Mouse (Mus musculus) brain, embryonic 18.5 days (tissue): ENCODE results near the gene Aqp6.

Source experiments
- DNase-seq: peaks from one replicate; pipeline ENCODE4 v3.0.0-alpha.2; 2012; ENCODE audit warnings: low read depth, low spot score

Aqp6 gene

DNA sequence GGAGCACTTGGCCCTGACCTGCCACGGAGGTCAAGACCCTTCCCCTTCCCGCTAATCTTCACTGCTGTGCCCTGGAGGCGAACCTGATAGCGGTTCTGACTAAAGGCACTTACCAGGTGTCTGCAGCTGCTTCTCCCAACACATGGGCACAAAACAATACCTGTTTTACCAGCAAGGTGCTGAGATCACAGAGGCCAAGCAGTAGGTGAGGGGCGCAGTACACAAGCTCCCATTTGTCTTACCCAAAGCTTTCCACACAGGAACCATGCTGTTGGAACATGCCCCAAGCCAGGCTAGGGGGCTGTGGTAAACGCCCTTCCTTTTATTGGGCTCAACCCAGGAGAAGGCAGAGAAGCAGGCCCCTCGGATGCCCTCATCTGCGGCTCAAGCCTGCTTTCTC is 3.6 kb upstream of the Aqp6 start:
- no peak for DNase-seq

DNA sequence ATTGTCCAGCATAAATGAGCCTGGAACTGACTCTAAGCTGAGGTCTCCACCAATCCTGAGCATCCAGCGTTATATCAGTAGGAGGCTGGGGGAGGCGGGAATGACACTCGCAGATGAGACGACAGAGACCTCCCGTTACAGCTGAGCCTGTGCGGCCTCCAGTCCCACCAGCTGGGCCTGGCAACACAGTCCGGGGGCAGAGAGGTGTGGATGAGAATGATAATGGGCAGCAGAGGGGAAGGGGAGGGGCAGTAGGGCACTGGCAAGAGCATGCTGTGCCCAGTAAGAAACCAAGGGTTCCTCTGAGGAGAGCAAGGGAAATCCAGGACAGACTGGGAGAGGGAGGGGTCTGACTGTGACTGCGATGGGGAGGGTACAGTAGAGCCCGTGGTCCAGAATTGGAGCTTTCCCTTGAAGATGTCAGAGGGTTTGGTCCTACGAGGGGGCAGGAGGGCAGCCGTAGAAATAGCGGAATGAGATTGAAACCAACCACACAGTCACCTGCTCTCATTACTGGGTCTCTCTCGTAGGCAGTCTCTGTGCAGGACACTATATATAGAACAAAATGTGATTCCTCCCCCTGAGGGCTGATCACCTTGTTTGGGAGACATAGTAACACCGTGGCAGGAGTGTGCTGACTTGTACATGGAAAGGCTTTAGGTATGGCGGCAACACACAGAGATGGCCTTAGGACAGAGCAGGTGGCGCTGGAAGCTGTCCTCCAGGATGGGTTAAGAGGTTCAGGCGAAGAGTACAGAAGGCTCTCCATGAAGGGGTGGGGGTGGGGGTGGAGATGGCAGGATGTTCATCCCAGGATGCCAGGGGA is 1.7 kb upstream of the Aqp6 start:
- no peak for DNase-seq

DNA sequence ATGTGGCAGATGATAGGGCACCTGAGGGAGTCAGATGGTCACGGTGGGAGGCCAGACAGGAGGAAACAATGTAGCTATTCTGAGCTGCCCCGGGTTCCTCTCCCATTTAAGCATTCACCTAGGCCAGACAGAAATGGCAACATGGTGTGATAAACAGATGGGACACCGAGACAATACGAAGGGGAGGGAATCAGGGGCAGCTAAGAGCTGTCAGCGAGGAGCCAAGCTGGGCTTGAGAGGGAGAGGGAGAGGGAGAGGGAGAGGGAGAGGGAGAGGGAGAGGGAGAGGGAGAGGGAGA is 572 bp downstream of the Aqp6 start:
- DNase-seq = no peak

DNA sequence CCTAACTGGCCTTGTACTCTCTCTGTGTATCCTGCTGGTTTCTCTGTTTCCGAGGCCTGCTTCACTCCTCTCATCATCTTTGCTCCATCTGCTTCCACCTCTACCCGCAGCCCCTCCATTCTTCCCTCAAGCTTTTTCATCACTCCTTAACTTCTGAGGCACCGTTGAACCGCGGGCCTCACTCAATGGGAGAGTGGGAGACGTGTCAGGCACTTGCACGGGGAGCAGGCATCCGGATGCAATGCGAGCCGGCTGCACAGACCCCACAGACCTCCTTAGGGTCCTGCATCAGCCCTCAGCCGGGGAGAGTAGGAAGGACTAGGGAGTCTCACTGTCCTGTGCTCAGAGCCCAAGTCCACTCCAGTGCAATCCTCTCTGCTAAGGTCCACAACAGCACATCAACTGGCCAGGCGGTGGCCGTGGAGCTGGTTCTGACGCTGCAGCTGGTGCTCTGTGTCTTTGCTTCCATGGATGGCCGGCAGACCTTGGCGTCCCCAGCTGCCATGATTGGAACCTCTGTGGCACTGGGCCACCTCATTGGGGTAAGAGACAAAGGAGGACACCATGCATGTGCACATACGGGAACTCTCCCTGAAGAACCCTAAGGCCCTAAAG is 1.1 kb downstream of the Aqp6 start:
- DNase-seq = no peak

DNA sequence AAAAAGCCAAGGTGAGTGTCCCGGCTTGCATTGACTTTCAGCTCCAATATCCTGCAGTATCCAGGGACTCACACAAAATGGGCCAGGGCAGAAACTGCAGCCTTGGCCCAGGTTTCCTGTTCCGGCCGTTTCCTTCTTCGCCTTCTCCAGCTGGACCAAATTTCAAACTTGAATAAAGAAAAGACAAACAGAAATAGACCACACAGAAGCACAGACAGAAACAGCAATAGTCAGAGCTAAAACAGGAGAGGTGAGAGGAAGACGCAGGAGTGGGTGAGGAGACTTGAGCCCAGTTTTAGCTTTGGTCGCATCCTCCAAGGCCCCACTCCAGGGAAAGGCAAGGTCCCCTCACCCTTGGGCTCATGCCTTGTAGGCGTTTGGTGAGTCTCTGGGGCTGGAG is 2.0 kb downstream of the Aqp6 start:
- no peak for DNase-seq

DNA sequence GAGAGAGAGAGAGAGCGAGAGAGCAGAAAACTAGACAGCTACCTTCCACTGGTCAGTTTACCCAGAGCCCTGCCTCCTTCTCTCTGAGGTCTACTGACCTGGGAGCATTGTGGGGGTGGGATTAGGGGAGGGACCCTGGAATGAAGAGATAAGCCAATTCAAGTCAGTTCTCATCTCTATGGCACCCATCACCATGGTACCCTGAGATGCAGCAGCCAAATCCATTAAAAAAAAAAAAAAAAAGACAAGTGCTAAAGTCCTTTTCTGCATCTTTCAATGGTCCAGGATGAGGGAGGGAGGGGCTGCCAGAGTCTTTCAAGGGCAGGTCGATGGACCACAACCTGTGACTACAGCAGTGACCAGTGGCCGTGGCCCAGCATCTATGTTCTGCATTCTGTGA is 4.4 kb downstream of the Aqp6 start:
- peak; percentile 26 for DNase-seq

DNA sequence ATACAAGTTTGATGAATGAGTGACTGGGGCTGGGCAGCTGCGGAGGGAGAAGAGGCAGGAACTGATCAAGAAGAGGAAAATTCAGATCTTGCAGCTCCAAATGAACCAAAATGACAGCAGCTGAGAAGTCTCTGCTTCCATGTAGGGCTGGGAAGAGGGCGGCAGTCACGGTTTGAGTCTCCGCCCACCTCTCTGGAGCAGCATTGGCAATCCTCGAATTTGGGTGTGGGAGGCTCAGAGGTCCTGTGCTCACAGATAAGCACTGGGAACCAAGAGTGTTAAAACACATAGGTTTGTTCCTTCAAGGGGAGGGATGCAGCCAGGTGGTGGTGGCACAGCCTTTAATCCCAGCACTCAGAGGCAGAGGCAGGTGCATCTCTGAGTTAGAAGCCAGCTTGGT is 5.3 kb downstream of the Aqp6 start:
- DNase-seq = no peak

DNA sequence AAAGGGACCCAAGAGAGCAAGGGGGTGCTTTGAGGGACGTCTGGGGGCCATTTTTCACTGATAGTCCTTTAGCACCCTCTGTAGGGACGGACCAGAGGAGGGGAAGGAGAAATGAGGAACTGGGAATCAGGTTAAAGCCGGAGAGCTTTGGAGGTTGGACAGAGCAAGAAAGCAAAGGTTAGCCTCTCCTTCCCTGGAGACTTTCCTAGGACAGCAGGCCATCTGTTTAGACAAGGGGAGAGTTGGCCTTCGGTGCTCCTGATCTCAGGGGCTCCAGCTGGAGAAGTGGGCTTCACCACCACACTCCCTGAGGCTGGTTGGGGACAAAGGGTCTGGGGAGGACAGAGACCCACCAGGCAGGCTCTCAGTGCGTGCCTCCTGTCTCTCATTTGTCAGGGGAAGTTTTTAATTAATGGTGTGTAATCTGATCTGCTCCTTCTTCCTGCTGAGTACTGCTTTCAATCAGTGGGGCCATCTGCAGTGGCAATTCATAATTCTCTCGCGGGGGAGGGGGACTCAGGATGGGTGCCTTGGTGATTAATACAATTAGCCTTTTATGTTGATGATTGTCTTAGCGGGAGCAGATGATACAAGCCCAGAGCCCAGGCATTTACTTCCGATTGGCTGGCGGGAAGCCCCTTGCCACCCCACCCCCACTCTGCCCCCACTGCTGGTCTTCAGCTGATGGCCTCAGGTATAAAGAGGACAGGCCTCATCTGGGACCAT is 6.4 kb downstream of the Aqp6 start:
- peak; percentile 22 for DNase-seq

DNA sequence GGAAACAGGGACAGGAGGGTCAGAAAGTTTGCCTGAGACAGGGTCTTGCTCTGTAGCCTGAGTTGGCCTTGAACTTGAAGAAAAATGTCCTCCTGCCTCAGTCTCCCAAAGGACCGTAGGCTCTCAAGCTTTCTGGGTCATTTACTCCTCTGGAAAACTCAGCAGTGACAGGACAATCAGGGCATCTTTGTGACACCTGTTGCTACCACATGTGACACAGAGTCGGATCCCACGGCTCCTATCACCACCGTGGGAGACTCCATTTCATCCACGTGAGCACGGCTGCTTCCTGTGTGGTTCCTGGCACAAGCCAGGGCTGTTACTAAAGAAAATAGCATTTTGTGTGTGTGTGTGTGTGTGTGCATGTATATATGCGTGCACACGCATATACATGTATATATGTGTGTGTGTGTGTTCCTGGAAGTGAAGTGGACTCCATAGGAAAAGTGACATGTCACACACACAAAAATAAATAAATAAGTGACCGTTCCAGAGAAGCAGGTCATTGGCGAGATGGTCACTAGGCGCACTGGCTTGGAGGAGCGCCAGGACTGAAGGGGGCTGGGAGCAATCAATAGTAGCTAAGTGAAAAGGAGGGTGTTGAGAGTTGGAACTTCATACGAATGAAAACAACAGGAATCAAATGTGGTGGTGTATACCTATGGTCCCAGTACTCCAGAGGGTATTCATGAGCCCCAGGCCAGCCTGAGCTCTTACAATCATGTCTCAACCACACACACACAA is 7.4 kb downstream of the Aqp6 start:
- no peak for DNase-seq

DNA sequence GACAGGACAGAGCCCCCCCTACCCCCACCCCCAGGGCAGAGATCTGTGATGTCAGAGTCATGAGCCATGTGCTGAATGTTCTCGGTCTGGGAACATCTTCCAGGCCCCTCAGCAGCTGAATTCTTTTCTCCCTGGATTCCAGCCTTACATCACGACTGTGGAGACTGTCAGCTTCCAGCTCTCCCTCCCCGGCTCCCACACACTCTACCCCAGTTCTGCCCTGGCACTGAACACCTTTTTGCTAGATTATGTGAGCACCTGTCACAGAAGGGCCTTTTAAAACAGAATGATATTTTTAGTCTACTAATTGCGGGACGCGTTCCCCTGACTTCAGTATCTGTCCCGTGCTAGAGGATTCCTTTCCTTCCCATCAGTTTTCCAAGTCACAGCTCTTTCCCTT is 10.4 kb downstream of the Aqp6 start:
- no peak for DNase-seq

DNA sequence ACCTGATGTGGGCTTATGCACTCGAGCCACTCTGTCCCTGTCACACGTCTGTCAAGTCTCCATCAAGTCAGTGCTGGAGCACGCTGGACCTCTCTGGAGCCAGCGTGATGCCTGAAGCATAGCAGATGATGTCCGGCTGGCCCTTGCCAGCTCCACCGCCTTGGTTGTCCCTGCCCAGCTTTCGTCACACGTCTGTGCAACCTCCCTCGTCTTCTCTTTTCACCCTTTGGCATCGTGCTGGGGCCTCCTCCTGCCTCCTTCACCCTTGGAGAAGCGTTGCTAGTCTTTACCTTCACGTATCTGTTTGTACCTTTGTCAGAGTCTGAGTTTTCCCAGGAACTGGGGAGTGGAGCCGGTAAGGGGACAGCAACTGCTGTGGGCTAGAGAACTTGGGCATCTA is 13.1 kb downstream of the Aqp6 start:
- no peak for DNase-seq

DNA sequence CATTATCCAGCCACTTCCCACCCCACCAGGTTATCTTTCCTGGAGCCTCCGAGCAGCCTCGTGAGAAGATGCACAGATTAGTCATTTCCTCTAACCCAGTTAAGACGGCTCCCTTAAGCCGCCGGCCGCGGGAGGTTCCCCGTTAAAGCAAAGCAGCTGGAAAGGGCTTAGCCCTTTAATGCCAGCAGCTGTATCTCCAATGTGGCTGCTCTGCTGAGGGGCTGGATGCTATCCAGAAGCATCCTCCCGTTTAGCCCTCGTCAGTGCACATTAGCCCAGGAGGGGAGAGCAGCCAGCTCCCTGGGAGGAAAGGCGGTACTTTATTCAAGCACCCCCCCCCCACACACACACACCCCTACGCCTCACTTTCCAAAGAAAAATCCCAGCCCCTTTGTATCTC is 13.6 kb downstream of the Aqp6 start:
- DNase-seq = no peak

DNA sequence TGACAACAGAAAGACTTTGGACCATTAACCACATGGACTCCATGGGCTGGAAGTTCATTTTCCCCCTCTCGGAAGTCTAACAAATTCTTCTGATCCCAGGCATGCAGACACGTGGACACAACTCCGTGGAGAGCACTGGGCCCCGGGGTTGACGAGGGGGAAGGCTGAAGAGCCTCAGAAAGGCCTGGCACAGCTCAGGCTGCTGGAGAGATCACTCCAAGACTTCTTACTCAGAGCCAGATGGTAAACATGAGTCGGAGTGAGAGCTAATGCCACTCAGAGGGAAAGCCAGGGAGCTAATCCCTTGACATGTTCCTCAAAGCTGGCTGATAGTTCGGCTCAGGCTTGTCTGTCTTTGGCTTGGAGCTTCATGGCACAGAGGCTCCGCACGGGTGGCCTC is 14.0 kb downstream of the Aqp6 start:
- DNase-seq = no peak

DNA sequence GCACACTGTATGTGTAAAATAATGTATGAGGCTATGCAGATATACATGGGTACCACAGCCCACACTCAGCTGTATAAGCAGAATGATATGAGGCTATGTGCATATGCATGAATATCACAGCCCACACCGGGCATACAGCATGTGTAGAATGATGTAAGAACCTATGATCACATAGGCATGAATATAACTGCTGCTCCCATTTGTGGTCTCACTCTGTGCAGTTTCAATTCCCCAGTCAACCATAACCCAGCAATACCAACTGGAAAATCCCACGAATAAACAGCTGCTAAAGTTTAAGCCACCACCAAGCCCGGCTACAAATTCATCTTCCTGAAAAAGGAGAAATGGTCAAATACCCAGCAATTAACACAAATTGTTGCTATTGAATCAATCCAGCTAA is 17.4 kb downstream of the Aqp6 start:
- no peak for DNase-seq

DNA sequence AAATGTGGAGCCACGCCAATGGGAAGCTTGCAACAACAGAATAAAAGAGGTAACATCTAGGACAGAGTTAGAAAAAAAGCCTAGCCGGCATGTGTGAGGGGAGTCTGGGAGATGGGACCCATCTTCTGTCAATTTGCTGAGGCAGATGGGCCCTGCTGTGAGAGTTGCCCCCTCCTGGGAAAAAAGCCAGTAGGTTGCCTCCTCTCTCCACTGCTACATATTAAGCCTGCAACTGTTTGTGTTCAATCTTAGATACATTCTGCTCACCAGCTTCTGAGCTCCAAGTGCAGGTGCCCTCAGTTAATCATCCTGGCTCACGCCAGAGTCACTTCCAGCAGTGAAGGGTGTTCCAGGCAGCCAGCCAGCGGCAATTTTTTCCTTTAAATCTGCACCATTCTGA is 18.6 kb downstream of the Aqp6 start:
- DNase-seq = no peak

DNA sequence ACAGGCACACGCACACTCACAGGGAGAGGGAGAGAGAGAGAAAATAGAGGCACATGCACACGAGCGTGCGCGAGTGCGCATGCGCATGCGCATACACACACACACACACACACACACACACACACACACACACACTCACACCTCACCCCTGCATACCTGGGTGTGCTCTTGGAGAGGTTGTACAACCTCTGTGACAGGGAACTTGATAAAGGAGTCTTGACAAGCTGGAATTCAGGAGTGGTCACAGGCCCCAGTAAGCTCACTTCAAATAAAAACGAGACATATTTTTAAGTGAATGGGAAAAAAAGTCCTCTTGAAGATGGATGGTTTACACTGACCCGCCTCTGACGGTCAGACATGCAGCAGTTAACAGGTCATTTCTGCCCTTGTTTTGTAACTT is 20.9 kb downstream of the Aqp6 start:
- no peak for DNase-seq

DNA sequence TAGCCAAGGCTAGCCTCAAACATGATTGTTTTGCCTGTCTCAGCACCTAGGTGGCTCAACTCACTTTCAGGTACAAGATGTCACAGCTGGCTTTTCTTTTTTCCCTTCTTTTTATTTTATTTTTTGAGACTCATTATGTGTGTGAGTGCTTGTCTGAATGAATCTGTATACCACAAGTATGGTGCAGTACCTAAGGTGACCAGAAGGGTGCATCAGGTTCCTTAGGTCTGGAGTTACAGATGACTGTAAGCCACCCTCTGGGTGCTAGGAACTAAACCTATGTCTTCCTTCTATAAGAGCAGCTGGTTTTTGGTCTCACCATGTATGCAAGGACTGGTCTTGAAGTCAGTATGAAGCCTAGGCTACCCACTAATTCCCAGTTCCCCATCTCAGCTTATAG is 30.4 kb downstream of the Aqp6 start:
- no peak for DNase-seq

DNA sequence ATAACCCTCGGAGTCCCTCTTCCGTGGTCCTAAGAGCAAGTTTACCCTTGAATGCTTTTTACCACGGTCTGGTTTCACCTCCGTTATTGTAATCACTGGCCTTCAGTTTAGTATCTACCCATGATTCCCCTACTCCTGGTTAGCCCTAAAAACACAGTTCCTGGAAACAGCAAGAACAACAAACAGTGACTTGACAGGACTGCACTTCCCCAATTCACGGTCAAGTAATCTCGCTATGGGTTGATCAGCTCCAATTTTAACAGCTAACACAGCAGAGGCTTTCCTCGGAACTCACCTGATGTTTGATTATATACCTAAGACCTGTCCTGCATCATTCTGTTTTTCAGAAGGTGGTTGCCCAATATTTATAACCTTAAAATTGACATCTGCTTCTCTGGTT is 33.5 kb downstream of the Aqp6 start:
- DNase-seq = no peak

DNA sequence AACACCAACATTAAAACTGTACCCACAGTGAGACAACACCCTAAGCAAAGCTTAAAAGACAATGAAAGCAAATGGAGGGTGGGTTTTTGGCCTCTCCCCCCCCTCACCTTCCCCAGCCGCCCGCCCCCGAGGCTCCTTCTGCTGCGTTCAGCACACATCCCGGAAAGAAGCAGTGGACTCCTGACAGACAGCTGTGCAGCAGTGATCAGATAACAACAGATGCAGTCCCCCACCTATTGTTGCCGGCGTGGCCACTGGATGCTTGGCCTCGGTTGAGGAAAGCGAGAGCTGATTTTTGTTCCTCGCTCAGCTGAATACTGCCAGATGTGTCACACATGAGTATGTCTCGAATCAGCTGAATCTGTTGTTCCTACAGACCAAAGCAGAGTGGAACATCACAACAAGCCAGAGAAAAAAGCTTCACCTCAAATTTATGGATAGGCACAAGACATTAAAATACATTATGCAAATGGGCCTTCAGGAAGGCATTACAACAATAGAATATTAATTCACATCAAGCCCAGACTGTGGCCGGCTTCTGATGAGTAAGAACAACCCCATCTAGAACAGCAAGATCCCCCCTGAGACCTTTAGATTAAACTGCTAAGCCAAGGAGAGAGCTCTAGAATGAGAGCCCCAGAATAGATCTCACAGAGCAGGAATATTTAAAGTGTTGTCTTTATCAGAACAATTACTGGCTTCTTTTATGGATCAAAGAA is 36.4 kb downstream of the Aqp6 start:
- DNase-seq = no peak

DNA sequence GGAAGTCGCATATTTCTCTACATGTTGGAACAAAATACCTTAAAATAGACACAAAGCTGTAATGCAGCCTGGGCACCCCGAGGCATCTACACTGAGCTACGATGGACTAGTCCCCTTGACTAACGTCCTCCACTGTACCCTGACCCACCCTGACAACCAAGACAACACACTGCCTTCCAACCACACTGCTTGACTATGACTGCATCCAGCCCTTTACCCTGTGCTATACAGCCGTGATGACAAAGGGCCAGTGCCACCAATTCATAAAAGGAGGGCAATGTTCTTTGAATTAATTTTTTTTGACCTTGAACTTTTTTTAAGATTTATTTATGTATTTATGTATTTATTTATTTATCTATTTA is 36.9 kb downstream of the Aqp6 start:
- no peak for DNase-seq

DNA sequence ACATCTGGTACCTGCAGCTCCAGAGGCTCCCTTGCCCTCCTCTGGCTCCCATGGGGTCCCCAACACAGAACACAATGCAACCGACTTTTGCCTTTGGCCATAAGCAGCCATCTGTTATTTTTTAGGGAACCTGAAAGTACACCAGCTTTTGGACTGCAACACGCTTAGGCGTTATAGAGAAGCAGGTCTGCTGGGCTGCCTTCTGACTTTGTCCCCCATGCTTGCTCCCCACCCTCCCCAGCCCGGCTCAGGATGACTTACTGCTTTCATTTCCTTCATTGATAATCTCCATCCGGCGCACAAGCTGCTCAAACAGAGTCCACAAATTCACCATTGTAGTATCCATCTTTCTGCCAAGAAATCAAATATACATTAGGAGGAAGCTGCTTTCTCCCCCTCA is 41.4 kb downstream of the Aqp6 start:
- DNase-seq = no peak

DNA sequence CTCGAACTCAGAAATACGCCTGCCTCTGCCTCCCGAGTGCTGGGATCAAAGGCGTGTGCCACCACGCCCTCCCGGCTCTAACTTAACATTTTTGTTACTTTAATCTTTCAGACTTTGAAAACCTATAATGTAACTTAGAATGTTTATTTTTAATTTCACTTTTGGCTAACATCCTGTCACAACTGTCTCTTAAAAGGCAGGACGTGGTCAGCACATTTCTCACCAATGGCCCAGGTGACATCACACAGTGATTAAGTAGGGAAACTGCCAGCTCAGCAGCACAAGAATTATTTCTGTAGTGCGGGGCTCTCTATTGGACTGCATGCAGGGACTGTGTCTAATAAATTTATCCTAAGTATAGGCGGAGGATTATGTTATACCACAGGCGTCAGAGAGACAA is 42.6 kb downstream of the Aqp6 start:
- no peak for DNase-seq
